Mouse (Mus musculus) T-cell, adult 2 months (primary cell): ENCODE measurements around the gene Hus1b.

Experiments
- DNase-seq: peaks from one replicate; pipeline ENCODE4 v3.0.0; 2022; ENCODE audit warnings: low spot score

Hus1b gene

GRCm38 (mm10) chr13:30947129-30947528 lies 430 bp downstream of the Hus1b start:
- DNase-seq, result no peak

- DNase-seq, result no peak
Observed at GRCm38 (mm10) chr13:30945788-30946187, 1.8 kb downstream of the Hus1b start.

GRCm38 (mm10) chr13:30932972-30933371 lies 14.6 kb downstream of the Hus1b start:
- DNase-seq, result peak; percentile 28

GRCm38 (mm10) chr13:30931613-30932012 lies 15.9 kb downstream of the Hus1b start:
- DNase-seq, result no peak

GRCm38 (mm10) chr13:30929119-30929518 lies 18.4 kb downstream of the Hus1b start:
- DNase-seq, result no peak

- DNase-seq, result no peak
Observed at GRCm38 (mm10) chr13:30924269-30924668, 23.3 kb downstream of the Hus1b start.

- no peak for DNase-seq
Observed at GRCm38 (mm10) chr13:30921914-30922313, 25.6 kb downstream of the Hus1b start.

- DNase-seq, result no peak
Observed at GRCm38 (mm10) chr13:30913757-30914156, 33.8 kb downstream of the Hus1b start.

GRCm38 (mm10) chr13:30913028-30913427 lies 34.5 kb downstream of the Hus1b start:
- DNase-seq, result no peak

- DNase-seq, result no peak
Observed at GRCm38 (mm10) chr13:30911931-30912625, 35.5 kb downstream of the Hus1b start.

GRCm38 (mm10) chr13:30910889-30911288 lies 36.7 kb downstream of the Hus1b start:
- DNase-seq, result no peak

GRCm38 (mm10) chr13:30902286-30902685 lies 45.3 kb downstream of the Hus1b start:
- no peak for DNase-seq

GRCm38 (mm10) chr13:30901387-30902041 lies 46.0 kb downstream of the Hus1b start:
- no peak for DNase-seq
